Mouse (Mus musculus) CH12.LX (cell line): ENCODE data around the gene Map3k9. TPM values are rescaled to one million over a fixed set of nuclear protein-coding genes. Genes with fewer than 3 reads are reported as not detected.

Experiments used
- DNase-seq: peaks from one replicate; pipeline ENCODE4 v3.0.0-alpha.2; 2013; ENCODE audit errors: extremely low read depth
- H3K27ac ChIP-seq: 2 replicates; pipeline ENCODE4 v1.5.1; 2012; ENCODE audit warnings: low read depth, mild to moderate bottlenecking, control low read depth, moderate library complexity; ENCODE audit not compliant: insufficient read depth
- H3K27me3 ChIP-seq: replicated peaks from 2 replicates; pipeline ENCODE3; 2012; ENCODE audit warnings: inconsistent platforms
- H3K36me3 ChIP-seq, 2 experiments: replicated peaks in 1 of 2; 2 replicates each; pipeline versions ENCODE3 to v1.6.1; 2012; ENCODE audit warnings: inconsistent platforms in 1 of 2, low read length in 1 of 2, mild to moderate bottlenecking in 1 of 2, mixed read lengths in 1 of 2, moderate library complexity in 1 of 2; ENCODE audit not compliant: control insufficient read depth in 1 of 2, insufficient read depth in 1 of 2
- H3K4me1 ChIP-seq, 2 experiments: 2 replicates each; pipeline ENCODE4 v1.6.1; 2012; ENCODE audit warnings: inconsistent platforms in 1 of 2, moderate library complexity in 1 of 2; ENCODE audit not compliant: insufficient read depth in 2 of 2, control insufficient read depth in 1 of 2
- H3K4me2 ChIP-seq: 2 replicates; pipeline ENCODE4 v1.6.1; 2012; ENCODE audit warnings: low read depth, mild to moderate bottlenecking, control low read depth; ENCODE audit not compliant: poor library complexity, insufficient read depth, severe bottlenecking
- H3K4me3 ChIP-seq, 3 experiments: fragments of 150-350 bp in 1 of 3; sonication (generic) in 1 of 3; replicated peaks in 1 of 3; 2 replicates each; pipeline versions ENCODE3 to v1.5.1; 2011 to 2012; ENCODE audit warnings: low read depth in 2 of 3, low read length in 2 of 3, mild to moderate bottlenecking in 2 of 3, moderate library complexity in 2 of 3, control low read depth in 1 of 3, improper control_type of control experiment in 1 of 3, inconsistent platforms in 1 of 3, mixed read lengths in 1 of 3; ENCODE audit not compliant: poor library complexity in 1 of 3
- H3K79me2 ChIP-seq: replicated peaks from 2 replicates; pipeline ENCODE4 v1.6.1; 2012; ENCODE audit warnings: mild to moderate bottlenecking, moderate library complexity; ENCODE audit not compliant: control insufficient read depth, poor library complexity, insufficient read depth, severe bottlenecking; ENCODE audit errors: extremely low read depth
- H3K9ac ChIP-seq: 2 replicates; pipeline ENCODE4 v1.6.1; 2012; ENCODE audit warnings: low read depth, mild to moderate bottlenecking, control low read depth, moderate library complexity; ENCODE audit not compliant: insufficient read depth
- H3K9me3 ChIP-seq: replicated peaks from 2 replicates; pipeline ENCODE3; 2012; ENCODE audit warnings: low read length, inconsistent platforms, mixed read lengths
- BHLHE40 ChIP-seq: IDR thresholded peaks from 2 replicates; pipeline ENCODE4 v1.6.1; 2011; ENCODE audit warnings: mild to moderate bottlenecking, low read depth, low read length, improper control_type of control experiment
- CHD1 ChIP-seq: IDR thresholded peaks from 2 replicates; pipeline ENCODE4 v1.6.1; 2012; ENCODE audit warnings: low read depth, low read length, improper control_type of control experiment, inconsistent platforms
- CTCF ChIP-seq, 2 experiments: IDR thresholded peaks in 1 of 2; conservative IDR thresholded peaks in 1 of 2; 2 replicates each; pipeline ENCODE4 v1.5.1; 2011 to 2012; ENCODE audit warnings: low read depth in 2 of 2, low read length in 2 of 2, improper control_type of control experiment in 1 of 2, inconsistent platforms in 1 of 2, mild to moderate bottlenecking in 1 of 2, moderate library complexity in 1 of 2
- E2F4 ChIP-seq: IDR thresholded peaks from 2 replicates; pipeline ENCODE4 v1.6.1; 2011; ENCODE audit warnings: low read depth, low read length, improper control_type of control experiment; ENCODE audit not compliant: insufficient replicate concordance
- GABPA ChIP-seq: IDR thresholded peaks from 2 replicates; pipeline ENCODE4 v1.6.1; 2012; ENCODE audit warnings: low read depth, low read length, improper control_type of control experiment, inconsistent platforms; ENCODE audit not compliant: insufficient replicate concordance
- HCFC1 ChIP-seq: IDR thresholded peaks from 2 replicates; pipeline ENCODE4 v1.6.1; 2012; ENCODE audit warnings: low read depth, mild to moderate bottlenecking, inconsistent platforms, low read length, improper control_type of control experiment
- JUN ChIP-seq: IDR thresholded peaks from 2 replicates; pipeline ENCODE4 v1.6.1; 2011; ENCODE audit warnings: low read depth, mild to moderate bottlenecking, low read length, improper control_type of control experiment, moderate library complexity; ENCODE audit not compliant: insufficient read depth
- MAZ ChIP-seq: IDR thresholded peaks from 2 replicates; pipeline ENCODE4 v1.6.1; 2012; ENCODE audit warnings: low read depth, mild to moderate bottlenecking, inconsistent platforms, low read length, improper control_type of control experiment, moderate library complexity
- NELFE ChIP-seq: IDR thresholded peaks from 2 replicates; pipeline ENCODE4 v1.6.1; 2011; ENCODE audit warnings: low read depth, low read length, improper control_type of control experiment
- NRF1 ChIP-seq: IDR thresholded peaks from 2 replicates; pipeline ENCODE4 v1.6.1; 2014; ENCODE audit warnings: low read depth, mild to moderate bottlenecking, inconsistent platforms, low read length, improper control_type of control experiment, moderate library complexity
- PAX5 ChIP-seq: IDR thresholded peaks from 2 replicates; pipeline ENCODE4 v1.6.1; 2012; ENCODE audit warnings: low read length, inconsistent platforms, mixed read lengths
- POLR2AphosphoS2 ChIP-seq: IDR thresholded peaks from 2 replicates; pipeline ENCODE4 v1.6.1; 2011; ENCODE audit warnings: low read depth, low read length, improper control_type of control experiment
- RCOR1 ChIP-seq: conservative IDR thresholded peaks from 2 replicates; pipeline ENCODE4 v1.6.1; 2012; ENCODE audit warnings: low read depth, mild to moderate bottlenecking, inconsistent platforms, low read length, improper control_type of control experiment
- SMC3 ChIP-seq: IDR thresholded peaks from 2 replicates; pipeline ENCODE4 v1.6.1; 2011; ENCODE audit warnings: low read depth, low read length, improper control_type of control experiment
- TCF12 ChIP-seq: IDR thresholded peaks from 2 replicates; pipeline ENCODE4 v1.6.1; 2014; ENCODE audit warnings: low read depth, mild to moderate bottlenecking, inconsistent platforms, low read length, improper control_type of control experiment
- UBTF ChIP-seq: IDR thresholded peaks from 2 replicates; pipeline ENCODE4 v1.6.1; 2012; ENCODE audit warnings: low read depth, mild to moderate bottlenecking, inconsistent platforms, low read length, improper control_type of control experiment, moderate library complexity
- ZC3H11A ChIP-seq: IDR thresholded peaks from 2 replicates; pipeline ENCODE4 v1.6.1; 2012; ENCODE audit warnings: low read depth, mild to moderate bottlenecking, inconsistent platforms, low read length, improper control_type of control experiment
- dilution Hi-C: fragments of 300-500 bp; cut with MboI; formaldehyde crosslinking; loops from 2 replicates; pipeline ENCODE4 v1.14.3; 2020; ENCODE audit warnings: low sequenced_read_pairs; ENCODE audit not compliant: extremely low pct_unique_long_range_greater_than_20kb, extremely low pct_ligation_motif_present
- in situ Hi-C: fragments of 300-500 bp; cut with MboI; formaldehyde crosslinking; loops from 3 replicates; pipeline ENCODE4 v1.14.3; 2019; ENCODE audit warnings: low sequenced_read_pairs, low pct_ligation_motif_present, low pct_unique_long_range_greater_than_20kb, mixed read lengths
- polyA plus RNA-seq: library from polyadenylated mRNA; unstranded; fragments of >175 nt; gene quantifications from 2 replicates; pipeline ENCODE4 v1.2.1, GENCODE M21; 2012; ENCODE audit warnings: low read depth; ENCODE audit not compliant: insufficient read length
- total RNA-seq, 2 experiments: library from RNA; depleted of rRNA; stranded (reverse); fragments of 300-350 nt in 1 of 2; fragments of >200 nt in 1 of 2; gene quantifications; 2 replicates each; pipeline ENCODE4 v1.2.3; 2012 to 2014

The Map3k9 gene
- total and polyA plus RNA-seq, 3 experiments: 0.13 to 0.38 TPM; not detected in 1

DNA sequence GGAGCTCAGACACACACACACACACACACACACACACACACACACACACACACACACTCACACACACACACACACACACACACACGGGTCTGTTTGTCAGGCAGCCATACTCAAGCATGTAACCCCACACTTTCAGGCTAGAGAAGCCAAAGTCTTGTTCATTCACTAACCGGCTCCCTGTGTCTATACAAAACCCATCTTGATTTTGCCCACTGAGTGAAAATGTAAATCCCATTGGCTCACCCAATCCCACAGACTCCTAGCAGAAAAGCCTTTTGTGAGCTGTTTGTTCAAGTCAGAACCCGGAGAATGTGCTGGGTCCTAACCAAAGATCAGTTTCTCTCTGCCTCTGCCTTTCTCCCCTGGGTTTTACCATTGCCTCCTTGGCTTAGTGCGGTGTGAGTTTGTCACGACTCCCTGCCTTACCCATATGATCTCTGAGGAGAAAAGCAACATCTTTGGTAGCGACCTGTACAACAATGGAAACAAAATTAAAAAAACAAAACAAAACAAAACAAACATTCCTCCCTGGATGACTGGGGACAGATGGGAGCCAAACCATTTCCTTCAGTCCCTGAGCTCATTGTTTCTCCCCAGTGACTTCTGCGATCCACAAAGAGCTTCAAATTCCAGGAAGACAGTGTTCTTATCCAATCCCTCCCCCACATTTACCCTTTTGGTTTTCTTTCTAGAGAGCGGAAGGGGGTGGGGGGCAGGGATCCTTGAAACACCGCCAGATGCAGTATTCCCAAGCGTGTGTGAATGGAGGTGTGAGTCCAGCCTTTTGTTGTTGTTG, 35.6 kb upstream of the Map3k9 start:
- Histone ChIP-seq H3K4me1 (peaks cover 4 to 18% of the 10 kb centered on the region in 2 experiments; a peak in 2 of 4 replicates), H3K36me3 (no peaks in the 10 kb centered on the region), H3K9me3 (no peaks in the 10 kb centered on the region), H3K4me2 (no peak overlapping the region), H3K4me3 (no peak overlapping the region), H3K79me2 (no peaks in the 10 kb centered on the region), H3K27ac (no peak overlapping the region), H3K9ac (no peak overlapping the region), H3K27me3 (no peaks in the 10 kb centered on the region)
- in situ Hi-C loops: loop anchor here (25.0 kb wide), 1 partner anchor 646 kb away; no protein-coding TSS in a partner anchor
- dilution Hi-C loops: no loop called here
- DNase-seq: no peak
- no peak for TF ChIP-seq E2F4
- TF ChIP-seq PAX5: no peak

- TF ChIP-seq PAX5 (no peak), CTCF (conservative IDR thresholded peaks at IDR 0.05 in 1 of 2, IDR thresholded peaks at IDR 0.05 in 1 of 2; ENCODE audit: low read depth in 2 of 2, low read length in 2 of 2) (no peak), RCOR1 (no peak), BHLHE40 (no peak), NRF1 (no peak), JUN (no peak), TCF12 (no peak), SMC3 (no peak), GABPA (no peak), NELFE (no peak), ZC3H11A (no peak), CHD1 (no peak), POLR2AphosphoS2 (no peak), HCFC1 (no peak), MAZ (no peak), UBTF (no peak)
- in situ Hi-C loops: loop anchor here (25.0 kb wide), 1 partner anchor 648 kb away; no protein-coding TSS in a partner anchor
- Histone ChIP-seq H3K27me3 (no peaks in the 10 kb centered on the region), H3K4me1 (peaks cover 6 to 18% of the 10 kb centered on the region in 2 experiments; a peak in 3 of 4 replicates), H3K9me3 (no peaks in the 10 kb centered on the region), H3K9ac (no peak overlapping the region), H3K79me2 (no peaks in the 10 kb centered on the region), H3K4me2 (no peak overlapping the region), H3K4me3 (no peak overlapping the region), H3K36me3 (no peaks in the 10 kb centered on the region), H3K27ac (no peak overlapping the region)
- no peak for DNase-seq
- dilution Hi-C loops: no loop called here
Observed at GRCm38 (mm10) chr12:81814742-81815141, 33.8 kb upstream of the Map3k9 start.
